Mouse (Mus musculus): ENCODE measurements around the gene Lsamp. TPM values are rescaled to one million over a fixed set of nuclear protein-coding genes. Genes with fewer than 3 reads are reported as not detected.

Lsamp gene
- polyA plus RNA-seq, 1 experiment from 2014 or later, result 0.04 TPM

- H3K4me3 ChIP-seq (ENCODE audit: low read depth, low read length), result no peak overlapping the region
- no peaks in the 10 kb centered on the region for H3K36me3 ChIP-seq (replicated peaks; ENCODE audit: insufficient read depth, low read length)
- no peaks in the 10 kb centered on the region for H3K9me3 ChIP-seq (ENCODE audit: low read length)
- no peak overlapping the region for H3K9ac ChIP-seq (replicated peaks)
- DNase-seq (no peak), ATAC-seq (no peak)
- no peaks in the 10 kb centered on the region for H3K27me3 ChIP-seq (ENCODE audit: insufficient read depth, low read length)
- H3K4me1 ChIP-seq (ENCODE audit: insufficient read depth), result no peaks in the 10 kb centered on the region
- no peak overlapping the region for H3K27ac ChIP-seq (ENCODE audit: low read depth)
- WGBS (ENCODE audit: insufficient replicate concordance), result 86% methylated on average over 2 of the region's 2 CpGs
- H3K4me2 ChIP-seq (ENCODE audit: low read depth, low read length), result no peak overlapping the region
- TF ChIP-seq CTCF (IDR thresholded peaks at IDR 0.05; ENCODE audit: low read depth), result no peak
- TF ChIP-seq EP300 (IDR thresholded peaks at IDR 0.05; ENCODE audit: low read depth), result no peak
These were observed 1763.7 kb downstream of the Lsamp start for GRCm38 (mm10) chr16:41747874-41748273.

DNA sequence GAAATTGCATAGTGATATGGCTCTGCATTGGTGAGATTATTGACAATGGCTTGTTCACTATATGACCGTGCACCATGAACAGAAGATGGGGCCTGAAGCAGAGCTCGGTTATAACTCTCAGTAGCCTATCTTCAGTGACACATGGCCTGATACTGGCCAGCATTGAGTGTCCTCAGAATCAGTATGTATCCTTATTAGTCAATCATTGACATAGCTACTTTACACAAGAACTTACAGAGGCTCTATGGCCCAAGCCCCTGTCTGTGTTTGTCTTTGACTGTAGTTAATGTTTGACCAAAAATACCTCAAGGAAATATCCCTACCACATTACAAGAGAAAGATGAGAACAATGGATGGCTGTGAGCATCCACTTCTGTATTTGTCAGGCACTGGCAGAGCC lies 1764.6 kb downstream of the Lsamp start:
- H3K4me3 ChIP-seq (ENCODE audit: low read depth, low read length), result no peak overlapping the region
- WGBS (ENCODE audit: insufficient replicate concordance), result 76% methylated on average over 2 of the region's 2 CpGs
- ATAC-seq (no peak), DNase-seq (no peak)
- no peaks in the 10 kb centered on the region for H3K36me3 ChIP-seq (replicated peaks; ENCODE audit: insufficient read depth, low read length)
- no peak overlapping the region for H3K9ac ChIP-seq (replicated peaks)
- no peaks in the 10 kb centered on the region for H3K9me3 ChIP-seq (ENCODE audit: low read length)
- no peak overlapping the region for H3K4me2 ChIP-seq (ENCODE audit: low read depth, low read length)
- no peak for TF ChIP-seq CTCF (IDR thresholded peaks at IDR 0.05; ENCODE audit: low read depth)
- no peak for TF ChIP-seq EP300 (IDR thresholded peaks at IDR 0.05; ENCODE audit: low read depth)
- no peak overlapping the region for H3K27ac ChIP-seq (ENCODE audit: low read depth)
- H3K27me3 ChIP-seq (ENCODE audit: insufficient read depth, low read length), result no peaks in the 10 kb centered on the region
- H3K4me1 ChIP-seq (ENCODE audit: insufficient read depth), result no peaks in the 10 kb centered on the region

- no peaks in the 10 kb centered on the region for H3K27me3 ChIP-seq (ENCODE audit: insufficient read depth, low read length)
- H3K27ac ChIP-seq (ENCODE audit: low read depth), result no peak overlapping the region
- no peaks in the 10 kb centered on the region for H3K36me3 ChIP-seq (replicated peaks; ENCODE audit: insufficient read depth, low read length)
- DNase-seq (no peak), ATAC-seq (no peak)
- no peaks in the 10 kb centered on the region for H3K4me1 ChIP-seq (ENCODE audit: insufficient read depth)
- H3K4me2 ChIP-seq (ENCODE audit: low read depth, low read length), result no peak overlapping the region
- H3K4me3 ChIP-seq (ENCODE audit: low read depth, low read length), result no peak overlapping the region
- TF ChIP-seq CTCF (IDR thresholded peaks at IDR 0.05; ENCODE audit: low read depth) (no peak), EP300 (IDR thresholded peaks at IDR 0.05; ENCODE audit: low read depth) (no peak)
- no peak overlapping the region for H3K9ac ChIP-seq (replicated peaks)
- H3K9me3 ChIP-seq (ENCODE audit: low read length), result no peaks in the 10 kb centered on the region
- WGBS (ENCODE audit: insufficient replicate concordance), result 71% methylated on average over 6 of the region's 6 CpGs
These were observed 1780.1 kb downstream of the Lsamp start for GRCm38 (mm10) chr16:41764285-41764684.

- ATAC-seq (no peak), DNase-seq (no peak)
- H3K4me3 ChIP-seq (ENCODE audit: low read depth, low read length), result no peak overlapping the region
- H3K9me3 ChIP-seq (ENCODE audit: low read length), result no peaks in the 10 kb centered on the region
- TF ChIP-seq EP300 (IDR thresholded peaks at IDR 0.05; ENCODE audit: low read depth) (no peak), CTCF (IDR thresholded peaks at IDR 0.05; ENCODE audit: low read depth) (no peak)
- no peak overlapping the region for H3K4me2 ChIP-seq (ENCODE audit: low read depth, low read length)
- WGBS (ENCODE audit: insufficient replicate concordance), result 51% methylated on average over 4 of the region's 4 CpGs
- H3K27me3 ChIP-seq (ENCODE audit: insufficient read depth, low read length), result no peaks in the 10 kb centered on the region
- no peaks in the 10 kb centered on the region for H3K4me1 ChIP-seq (ENCODE audit: insufficient read depth)
- no peaks in the 10 kb centered on the region for H3K36me3 ChIP-seq (replicated peaks; ENCODE audit: insufficient read depth, low read length)
- no peak overlapping the region for H3K9ac ChIP-seq (replicated peaks)
- no peak overlapping the region for H3K27ac ChIP-seq (ENCODE audit: low read depth)
These were observed 1787.4 kb downstream of the Lsamp start for GRCm38 (mm10) chr16:41771427-41772125.

- no peak overlapping the region for H3K4me2 ChIP-seq (ENCODE audit: low read depth, low read length)
- DNase-seq (no peak), ATAC-seq (no peak)
- H3K36me3 ChIP-seq (replicated peaks; ENCODE audit: insufficient read depth, low read length), result no peaks in the 10 kb centered on the region
- H3K27ac ChIP-seq (ENCODE audit: low read depth), result no peak overlapping the region
- no peaks in the 10 kb centered on the region for H3K27me3 ChIP-seq (ENCODE audit: insufficient read depth, low read length)
- no peak overlapping the region for H3K4me3 ChIP-seq (ENCODE audit: low read depth, low read length)
- 52% methylated on average over 1 of the region's 1 CpGs for WGBS (ENCODE audit: insufficient replicate concordance)
- no peaks in the 10 kb centered on the region for H3K9me3 ChIP-seq (ENCODE audit: low read length)
- H3K4me1 ChIP-seq (ENCODE audit: insufficient read depth), result no peaks in the 10 kb centered on the region
- no peak overlapping the region for H3K9ac ChIP-seq (replicated peaks)
- TF ChIP-seq CTCF (IDR thresholded peaks at IDR 0.05; ENCODE audit: low read depth) (no peak), EP300 (IDR thresholded peaks at IDR 0.05; ENCODE audit: low read depth) (no peak)
These were observed 1793.4 kb downstream of the Lsamp start for GRCm38 (mm10) chr16:41777586-41777985.

- H3K9ac ChIP-seq (replicated peaks), result no peak overlapping the region
- 66% methylated on average over 2 of the region's 2 CpGs for WGBS (ENCODE audit: insufficient replicate concordance)
- H3K4me3 ChIP-seq (ENCODE audit: low read depth, low read length), result no peak overlapping the region
- H3K9me3 ChIP-seq (ENCODE audit: low read length), result no peaks in the 10 kb centered on the region
- H3K27ac ChIP-seq (ENCODE audit: low read depth), result no peak overlapping the region
- H3K27me3 ChIP-seq (ENCODE audit: insufficient read depth, low read length), result no peaks in the 10 kb centered on the region
- no peak for TF ChIP-seq CTCF (IDR thresholded peaks at IDR 0.05; ENCODE audit: low read depth)
- TF ChIP-seq EP300 (IDR thresholded peaks at IDR 0.05; ENCODE audit: low read depth), result no peak
- H3K4me2 ChIP-seq (ENCODE audit: low read depth, low read length), result no peak overlapping the region
- H3K36me3 ChIP-seq (replicated peaks; ENCODE audit: insufficient read depth, low read length), result no peaks in the 10 kb centered on the region
- DNase-seq (no peak), ATAC-seq (no peak)
- H3K4me1 ChIP-seq (ENCODE audit: insufficient read depth), result no peaks in the 10 kb centered on the region
These were observed 1801.4 kb downstream of the Lsamp start for GRCm38 (mm10) chr16:41785600-41785999.
